Mouse (Mus musculus) erythroblast, embryonic 14.5 days (primary cell): ENCODE results near the gene Rbm20. TPM values are rescaled to one million over a fixed set of nuclear protein-coding genes. Genes with fewer than 3 reads are reported as not detected.

ENCODE experiments used
- H3K27me3 ChIP-seq: 2 replicates; pipeline ENCODE4 v1.6.1; 2012; ENCODE audit warnings: inconsistent platforms; ENCODE audit not compliant: control insufficient read depth
- H3K36me3 ChIP-seq: 2 replicates; pipeline ENCODE4 v1.6.1; 2012; ENCODE audit warnings: mild to moderate bottlenecking, inconsistent platforms; ENCODE audit not compliant: control insufficient read depth
- H3K4me1 ChIP-seq: 2 replicates; pipeline ENCODE4 v1.6.1; 2012; ENCODE audit warnings: inconsistent platforms; ENCODE audit not compliant: control insufficient read depth
- H3K4me3 ChIP-seq: replicated peaks from 2 replicates; pipeline ENCODE3; 2012; ENCODE audit warnings: moderate library complexity, mild to moderate bottlenecking, inconsistent platforms
- H3K9me3 ChIP-seq: 2 replicates; pipeline ENCODE4 v1.6.1; 2012; ENCODE audit warnings: low read length, inconsistent platforms, mixed read lengths; ENCODE audit not compliant: control insufficient read depth
- GATA1 ChIP-seq: IDR thresholded peaks from 2 replicates; pipeline ENCODE4 v1.6.1; 2012; ENCODE audit warnings: low read length, inconsistent platforms, mixed read lengths
- TAL1 ChIP-seq: IDR thresholded peaks from 3 replicates; pipeline ENCODE4 v1.6.1; 2012; ENCODE audit warnings: low read length, inconsistent platforms, mixed read lengths
- polyA plus RNA-seq: library from polyadenylated mRNA; stranded (reverse); fragments of >175 nt; gene quantifications from 2 replicates; pipeline ENCODE4 v1.2.3, GENCODE M21; 2012

Gene Rbm20
- polyA plus RNA-seq, 1 experiment: not detected

GRCm38 (mm10) chr19:53774641-53775350 is 97.7 kb downstream of the Rbm20 start:
- no peaks in the 10 kb centered on the region for H3K9me3 ChIP-seq
- no peaks in the 10 kb centered on the region for H3K27me3 ChIP-seq
- peaks cover 71% of the 10 kb centered on the region for H3K4me1 ChIP-seq
- TF ChIP-seq TAL1 (no peak), GATA1 (no peak)
- H3K36me3 ChIP-seq: no peaks in the 10 kb centered on the region
- peak overlapping the region; percentile 1 for H3K4me3 ChIP-seq

DNA sequence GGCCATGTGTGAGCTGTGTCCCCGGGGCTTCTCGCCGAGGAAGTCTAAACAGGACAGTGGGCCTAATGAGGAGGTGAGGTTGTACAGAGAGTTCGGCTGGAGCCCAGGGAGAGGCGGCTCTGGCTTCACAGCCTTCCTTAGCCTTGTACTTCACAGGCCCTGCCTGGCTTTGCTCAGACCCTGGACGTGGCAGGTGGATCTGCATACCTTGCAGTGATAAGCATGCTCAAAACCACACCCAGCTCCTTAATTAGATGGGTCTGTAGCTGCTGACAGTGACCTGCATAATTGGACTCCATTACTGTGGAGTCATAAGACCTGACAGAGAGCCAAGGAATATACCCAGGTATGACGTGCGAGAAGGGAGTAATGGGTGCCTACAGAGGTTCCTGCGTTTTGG is 102.3 kb downstream of the Rbm20 start:
- TF ChIP-seq GATA1 (no peak), TAL1 (no peak)
- H3K27me3 ChIP-seq: no peaks in the 10 kb centered on the region
- peaks cover 45% of the 10 kb centered on the region for H3K4me1 ChIP-seq
- H3K9me3 ChIP-seq: no peaks in the 10 kb centered on the region
- H3K36me3 ChIP-seq: no peaks in the 10 kb centered on the region
- no peak overlapping the region for H3K4me3 ChIP-seq

DNA sequence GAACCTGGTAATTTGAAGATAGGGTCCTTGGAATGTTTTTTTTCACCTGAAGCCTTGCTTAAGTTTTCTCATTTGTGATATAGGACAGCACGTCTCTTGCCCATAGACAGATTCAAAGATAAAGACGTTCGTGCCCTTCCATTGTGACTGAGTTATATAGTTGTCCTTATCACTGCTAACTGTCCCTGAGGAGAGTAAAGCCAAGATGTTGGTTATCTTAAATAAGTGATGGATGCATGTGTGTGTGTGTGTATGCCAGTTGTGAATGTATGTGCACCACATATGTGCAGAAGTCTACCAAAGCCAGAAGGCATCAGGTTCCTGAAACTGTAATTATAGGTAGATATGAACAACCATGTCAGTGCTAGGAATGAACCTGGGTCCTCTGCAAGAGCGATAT is 102.7 kb downstream of the Rbm20 start:
- Histone ChIP-seq H3K27me3 (no peaks in the 10 kb centered on the region), H3K4me1 (peaks cover 40% of the 10 kb centered on the region), H3K9me3 (no peaks in the 10 kb centered on the region), H3K36me3 (no peaks in the 10 kb centered on the region), H3K4me3 (no peak overlapping the region)
- TF ChIP-seq GATA1: no peak

DNA sequence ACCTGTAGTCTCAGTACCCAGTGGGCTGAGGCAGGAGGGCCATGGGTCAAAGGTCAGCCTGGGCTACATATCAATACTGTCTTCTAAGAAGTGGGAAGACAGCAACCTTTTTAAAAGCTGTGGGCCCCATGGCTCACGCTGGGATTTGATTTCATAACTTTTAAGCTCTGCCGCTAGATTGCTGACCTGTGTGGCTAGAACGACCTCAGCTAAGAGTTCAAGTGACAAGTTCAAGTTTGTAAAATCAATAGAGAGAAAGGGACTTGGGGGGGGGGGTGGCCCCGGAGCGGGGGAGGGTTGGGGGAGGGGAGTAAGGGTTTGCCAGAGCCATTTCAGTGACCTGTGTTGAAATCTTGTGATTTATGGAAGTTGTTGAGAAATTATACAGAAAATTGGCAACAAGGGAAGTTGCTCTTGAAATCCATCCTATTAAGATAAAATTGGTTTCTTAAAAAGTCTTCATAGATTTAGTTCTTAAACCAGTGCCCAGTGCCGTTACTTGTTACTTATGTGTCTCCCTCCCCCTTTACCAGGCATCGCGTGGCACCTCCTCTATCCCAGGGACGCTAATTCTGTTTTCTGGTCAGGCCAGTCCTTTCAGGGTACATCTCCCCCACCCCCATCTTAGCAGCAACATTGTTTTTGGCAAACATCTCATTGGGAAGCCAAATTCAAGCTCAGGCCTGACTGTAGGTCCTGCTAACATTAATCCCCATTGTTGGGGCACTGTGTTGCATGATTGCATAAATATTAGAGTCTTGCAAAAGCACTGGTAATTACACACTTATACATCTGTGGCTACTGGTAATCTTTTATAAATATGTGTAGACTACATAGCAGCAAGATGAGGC is 103.9 kb downstream of the Rbm20 start:
- H3K4me3 ChIP-seq: no peak overlapping the region
- no peak for TF ChIP-seq GATA1
- TF ChIP-seq TAL1: no peak
- H3K9me3 ChIP-seq: no peaks in the 10 kb centered on the region
- no peaks in the 10 kb centered on the region for H3K36me3 ChIP-seq
- H3K27me3 ChIP-seq: no peaks in the 10 kb centered on the region
- peaks cover 35% of the 10 kb centered on the region for H3K4me1 ChIP-seq

DNA sequence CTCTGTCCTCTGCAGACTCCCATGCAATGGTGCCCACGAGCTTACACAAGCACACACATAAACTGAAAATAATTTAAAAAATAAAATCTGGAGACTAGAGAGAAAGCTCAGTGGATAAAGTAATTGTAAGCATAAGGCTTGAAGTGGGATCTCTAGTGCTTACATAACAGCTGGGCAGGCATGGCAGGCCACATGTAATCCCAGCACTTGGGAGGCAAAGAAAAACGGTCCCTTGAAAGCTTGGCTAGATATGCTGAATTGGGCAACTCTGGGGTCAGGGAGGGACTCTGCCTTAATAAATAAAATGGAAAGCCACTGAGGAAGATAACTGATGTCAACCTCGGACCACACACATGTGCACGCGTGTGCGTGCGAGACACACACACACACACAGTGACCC is 104.7 kb downstream of the Rbm20 start:
- H3K27me3 ChIP-seq: no peaks in the 10 kb centered on the region
- no peaks in the 10 kb centered on the region for H3K36me3 ChIP-seq
- no peak for TF ChIP-seq GATA1
- no peak for TF ChIP-seq TAL1

DNA sequence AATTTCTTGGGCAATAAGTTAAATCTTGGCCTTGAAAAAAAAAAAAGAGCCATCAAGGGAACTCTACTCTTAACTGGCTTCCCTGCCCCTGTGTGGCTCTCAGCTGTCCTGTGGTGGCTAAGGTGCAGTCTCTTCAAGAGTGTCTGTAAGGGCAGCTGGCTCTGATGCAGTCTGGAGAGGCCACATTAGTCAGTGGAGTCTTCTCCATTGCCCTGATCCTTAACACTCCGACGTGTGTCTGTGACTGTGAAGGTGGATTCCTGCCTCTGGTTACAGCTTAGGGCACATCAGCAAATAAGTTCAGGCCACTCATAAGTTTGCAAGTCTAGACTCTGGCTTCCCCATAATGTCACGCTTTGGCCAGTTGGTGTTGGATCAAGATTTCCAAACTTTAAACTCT is 108.2 kb downstream of the Rbm20 start:
- no peaks in the 10 kb centered on the region for H3K9me3 ChIP-seq
- H3K4me1 ChIP-seq: peaks cover 34% of the 10 kb centered on the region
- TF ChIP-seq GATA1 (no peak), TAL1 (no peak)
- no peaks in the 10 kb centered on the region for H3K36me3 ChIP-seq
- no peak overlapping the region for H3K4me3 ChIP-seq
- no peaks in the 10 kb centered on the region for H3K27me3 ChIP-seq

More for the DNA sequence above, 104.7 kb downstream of the Rbm20 start:
- Histone ChIP-seq H3K9me3 (no peaks in the 10 kb centered on the region), H3K4me3 (no peak overlapping the region), H3K4me1 (peaks cover 34% of the 10 kb centered on the region)

GRCm38 (mm10) chr19:53786239-53786638 is 109.1 kb downstream of the Rbm20 start:
- Histone ChIP-seq H3K9me3 (no peaks in the 10 kb centered on the region), H3K27me3 (no peaks in the 10 kb centered on the region), H3K4me1 (peaks cover 37% of the 10 kb centered on the region), H3K4me3 (no peak overlapping the region), H3K36me3 (no peaks in the 10 kb centered on the region)
- no peak for TF ChIP-seq GATA1
- no peak for TF ChIP-seq TAL1

DNA sequence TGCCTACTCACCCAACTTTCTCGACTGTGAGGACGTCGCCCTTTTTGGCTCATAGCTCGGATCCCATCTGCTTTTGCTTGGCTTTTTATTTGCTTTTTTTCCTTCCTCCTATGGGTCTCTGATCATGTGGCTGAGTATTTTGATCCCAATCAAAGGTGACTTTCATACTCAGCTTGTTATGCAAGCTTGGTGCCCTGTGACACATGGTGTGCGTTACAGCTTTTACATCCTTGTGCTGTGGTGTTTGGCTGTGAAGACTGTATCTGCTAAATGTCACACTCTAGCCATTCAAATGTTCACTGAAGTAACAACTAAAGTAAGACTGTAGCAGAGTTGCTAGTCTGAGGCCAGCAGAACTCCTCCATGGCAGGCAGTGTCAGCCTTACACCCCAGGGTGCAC is 109.7 kb downstream of the Rbm20 start:
- no peak overlapping the region for H3K4me3 ChIP-seq
- no peaks in the 10 kb centered on the region for H3K36me3 ChIP-seq
- no peak for TF ChIP-seq GATA1
- no peak for TF ChIP-seq TAL1
- H3K27me3 ChIP-seq: no peaks in the 10 kb centered on the region
- H3K4me1 ChIP-seq: peaks cover 42% of the 10 kb centered on the region
- no peaks in the 10 kb centered on the region for H3K9me3 ChIP-seq

DNA sequence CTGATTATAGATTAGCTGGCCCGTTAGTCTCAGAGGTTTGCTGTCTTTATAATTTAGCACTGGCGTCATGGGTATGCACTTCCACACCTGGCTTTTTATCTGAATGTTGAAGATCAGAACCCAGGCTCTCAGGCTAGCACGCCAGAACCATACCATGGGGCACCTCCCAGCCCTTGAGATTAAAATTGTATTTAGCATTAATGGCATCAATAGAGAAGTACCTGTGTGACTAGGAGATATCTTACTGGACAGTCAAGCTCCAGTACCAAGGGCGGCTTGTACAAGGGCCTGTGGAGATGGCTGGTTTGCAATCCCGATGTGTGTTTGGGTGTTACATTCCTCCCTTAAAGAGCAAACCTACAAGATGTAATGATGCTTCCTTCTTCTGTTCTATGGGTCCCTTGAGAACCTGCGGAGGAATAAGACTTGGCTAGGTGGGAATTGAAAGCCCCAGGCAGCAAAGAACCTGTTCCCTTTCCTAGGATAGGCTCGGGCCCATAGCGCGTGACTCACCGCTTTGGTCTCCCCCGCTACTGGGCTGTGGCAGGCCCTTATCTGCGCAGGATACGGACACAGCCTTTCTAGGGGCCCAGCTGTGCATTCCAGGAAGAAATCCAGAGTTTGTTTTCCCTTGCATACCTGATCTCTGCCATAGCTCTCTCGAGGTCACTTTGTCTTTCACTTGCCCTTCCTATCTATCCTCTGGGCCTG is 111.7 kb downstream of the Rbm20 start:
- H3K4me3 ChIP-seq: peak overlapping the region; percentile 4

More for the DNA sequence above, 111.7 kb downstream of the Rbm20 start:
- Histone ChIP-seq H3K9me3 (no peaks in the 10 kb centered on the region), H3K36me3 (no peaks in the 10 kb centered on the region), H3K27me3 (no peaks in the 10 kb centered on the region), H3K4me1 (peaks cover 42% of the 10 kb centered on the region)
- TF ChIP-seq GATA1 (peak; percentile 27; the same call in 1 of the 2 replicates), TAL1 (no peak)
